Mouse (Mus musculus) embryo, embryonic 9.5 days (tissue): ENCODE data around the gene Kctd13.

Source experiments
- DNase-seq: peaks from one replicate; pipeline ENCODE4 v3.0.0-alpha.2; 2017; ENCODE audit errors: extremely low spot score

The Kctd13 gene

GRCm38 (mm10) chr7:126941801-126942200 lies 13.1 kb downstream of the Kctd13 start:
- no peak for DNase-seq

GRCm38 (mm10) chr7:126946530-126946929 lies 17.9 kb downstream of the Kctd13 start:
- no peak for DNase-seq

GRCm38 (mm10) chr7:126948626-126949025 lies 19.9 kb downstream of the Kctd13 start:
- DNase-seq: no peak

GRCm38 (mm10) chr7:126949403-126949792 lies 20.7 kb downstream of the Kctd13 start, which contains the start of gene Asphd1:
Asphd1 (minus strand) TSS chr7:126949582.
- DNase-seq: no peak

- peak; percentile 93 for DNase-seq
Observed at GRCm38 (mm10) chr7:126949793-126950646, 21.3 kb downstream of the Kctd13 start, which contains the start of gene Sez6l2. Sez6l2 (plus strand) TSS chr7:126950563.

- DNase-seq: no peak
Observed at GRCm38 (mm10) chr7:126950647-126951615, 22.3 kb downstream of the Kctd13 start.

GRCm38 (mm10) chr7:126951741-126952140 lies 23.1 kb downstream of the Kctd13 start:
- DNase-seq: no peak

- DNase-seq: no peak
Observed at GRCm38 (mm10) chr7:126952646-126953045, 24.0 kb downstream of the Kctd13 start.

GRCm38 (mm10) chr7:126955125-126955524 lies 26.4 kb downstream of the Kctd13 start:
- DNase-seq: no peak

- DNase-seq: no peak
Observed at GRCm38 (mm10) chr7:126959780-126960179, 31.1 kb downstream of the Kctd13 start.

- no peak for DNase-seq
Observed at GRCm38 (mm10) chr7:126961095-126961494, 32.4 kb downstream of the Kctd13 start.

- no peak for DNase-seq
Observed at GRCm38 (mm10) chr7:126961965-126962364, 33.3 kb downstream of the Kctd13 start.

- peak; percentile 58 for DNase-seq
Observed at GRCm38 (mm10) chr7:126963548-126964286, 35.0 kb downstream of the Kctd13 start.

- DNase-seq: no peak
Observed at GRCm38 (mm10) chr7:126965568-126965967, 36.9 kb downstream of the Kctd13 start.

- no peak for DNase-seq
Observed at GRCm38 (mm10) chr7:126967361-126967760, 38.7 kb downstream of the Kctd13 start.

- no peak for DNase-seq
Observed at GRCm38 (mm10) chr7:126975493-126975892, 46.8 kb downstream of the Kctd13 start.

GRCm38 (mm10) chr7:126975893-126975949 lies 47.0 kb downstream of the Kctd13 start, which contains the start of gene Cdipt:
Cdipt (plus strand) TSS chr7:126975914.
- DNase-seq: no peak

- peak; percentile 94 for DNase-seq
Observed at GRCm38 (mm10) chr7:126975950-126976866, 47.5 kb downstream of the Kctd13 start, which contains the start of gene Cdiptos. Cdiptos (minus strand) TSS chr7:126976098.

- DNase-seq: no peak
Observed at GRCm38 (mm10) chr7:126976878-126977459, 48.3 kb downstream of the Kctd13 start.

- DNase-seq: no peak
Observed at GRCm38 (mm10) chr7:126978841-126979240, 50.2 kb downstream of the Kctd13 start.

GRCm38 (mm10) chr7:126981601-126982000 lies 52.9 kb downstream of the Kctd13 start:
- DNase-seq: no peak
